Mouse (Mus musculus): Measurements from ENCODE around the gene Nkain4.

Nkain4 gene

DNA sequence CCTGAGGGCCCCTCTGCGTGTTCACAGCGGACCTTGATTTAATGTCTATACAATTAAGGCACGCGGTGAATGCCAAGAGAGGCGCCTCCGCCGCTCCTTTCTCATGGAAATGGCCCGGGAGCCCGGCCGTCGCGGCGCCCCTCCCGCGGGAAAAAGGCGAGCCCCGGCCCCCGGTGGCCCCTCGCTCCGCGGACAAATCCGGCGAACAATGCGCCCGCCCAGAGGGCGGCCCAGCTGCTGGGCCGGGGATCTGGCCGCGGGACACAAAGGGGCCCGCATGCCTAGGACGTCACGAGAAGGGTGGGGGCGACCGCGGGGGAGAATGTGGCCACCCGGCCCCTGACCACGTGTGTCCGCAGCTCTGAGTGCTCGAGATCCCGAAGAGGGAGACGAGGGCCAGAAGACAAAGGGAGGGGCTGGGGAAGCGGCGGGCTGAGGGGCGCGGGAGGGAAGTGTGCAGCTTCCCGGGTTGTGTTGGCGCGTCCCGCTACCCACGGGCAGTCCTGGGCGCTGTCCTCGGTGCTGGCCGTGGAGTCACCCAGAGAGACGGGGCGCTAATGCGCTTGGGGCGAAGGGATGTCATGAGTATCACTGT, 60.4 kb downstream of the Nkain4 start:
- DNase-seq (ENCODE audit: extremely low read depth, low read depth), result no peak

DNA sequence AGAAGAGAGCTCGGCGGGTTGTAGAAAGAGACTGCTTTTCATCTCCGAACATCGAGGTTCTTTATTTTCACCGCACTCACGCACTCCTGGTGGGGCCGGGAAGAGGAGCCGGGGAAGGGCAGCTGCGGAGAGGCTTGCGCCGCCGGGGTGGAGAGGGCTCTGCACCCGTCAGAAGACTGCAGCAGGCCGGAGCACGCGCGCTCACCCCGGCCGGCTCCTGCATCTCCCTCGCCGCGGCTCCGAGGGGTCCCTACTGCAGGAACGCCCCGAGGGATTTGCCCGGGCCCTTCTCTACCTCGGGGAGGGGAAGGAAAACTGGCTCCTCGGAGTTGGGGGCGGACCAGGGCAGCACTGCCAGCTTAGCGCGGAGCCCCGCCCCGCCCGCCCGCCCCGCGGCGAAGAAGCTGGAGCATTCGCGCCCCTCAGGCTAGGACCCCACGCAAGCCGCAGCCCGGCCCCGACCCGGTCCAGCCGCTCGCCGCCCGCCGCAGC, 60.9 kb downstream of the Nkain4 start:
- DNase-seq (ENCODE audit: extremely low read depth, low read depth), result no peak

DNA sequence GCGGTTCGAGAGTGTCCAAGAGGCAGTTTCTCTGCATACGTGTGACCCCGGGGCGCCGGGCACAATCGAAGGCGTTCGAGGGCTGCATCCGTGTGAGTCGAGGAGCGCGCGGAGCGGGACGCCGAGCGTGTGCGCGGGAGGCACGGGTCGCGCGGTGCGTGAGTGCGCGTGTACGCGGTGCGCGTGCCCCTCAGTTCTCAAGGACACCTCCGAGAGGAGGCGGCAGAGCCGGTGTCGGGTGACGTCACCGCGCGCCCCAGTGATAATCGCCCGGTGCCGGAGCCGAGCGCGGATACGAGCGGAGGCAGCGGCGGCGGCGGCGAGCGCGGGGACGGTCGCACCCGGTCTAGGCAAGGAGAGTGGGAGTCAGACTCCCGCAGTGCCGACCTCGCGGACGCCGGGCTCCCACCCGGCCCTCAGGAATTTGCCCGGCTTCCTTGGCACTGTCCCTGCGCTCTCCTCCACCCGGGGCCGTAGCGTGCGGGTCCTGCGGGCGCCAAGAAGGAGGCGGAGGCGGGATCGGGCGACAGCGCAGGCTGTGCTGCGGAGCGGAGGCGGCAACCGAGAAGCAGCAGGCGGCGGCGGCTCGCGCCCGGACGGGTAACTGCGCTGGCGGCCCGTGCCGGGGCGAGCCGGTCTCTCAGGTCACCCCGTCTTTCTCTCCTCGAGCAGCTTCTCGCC, 61.5 kb downstream of the Nkain4 start:
- DNase-seq (ENCODE audit: extremely low read depth, low read depth), result no peak

DNA sequence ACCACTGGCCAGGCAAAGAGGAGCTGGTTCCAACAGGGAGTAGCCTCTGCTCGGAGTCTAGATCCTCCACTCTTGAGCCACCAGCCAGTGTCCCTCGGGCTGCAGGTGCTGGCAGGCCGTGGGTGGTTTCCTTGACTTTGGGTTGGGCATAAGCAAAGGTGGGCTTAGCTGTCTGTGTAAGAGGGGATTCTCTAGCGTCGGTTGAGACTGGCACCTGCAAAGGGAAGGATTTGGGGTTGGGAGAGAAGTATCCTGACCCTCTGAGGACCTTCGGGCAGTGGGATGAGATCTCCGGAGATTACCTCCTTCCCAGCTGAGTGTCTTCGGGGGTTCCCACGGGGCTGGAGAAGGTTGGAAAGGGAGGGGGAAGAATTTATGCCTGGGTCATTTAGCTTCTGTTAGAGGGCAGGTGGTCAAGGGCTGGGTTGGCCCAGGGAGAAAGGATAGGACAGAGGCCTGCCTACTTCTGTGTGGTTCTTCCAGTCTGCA, 62.6 kb downstream of the Nkain4 start:
- DNase-seq (ENCODE audit: extremely low read depth, low read depth), result no peak

DNA sequence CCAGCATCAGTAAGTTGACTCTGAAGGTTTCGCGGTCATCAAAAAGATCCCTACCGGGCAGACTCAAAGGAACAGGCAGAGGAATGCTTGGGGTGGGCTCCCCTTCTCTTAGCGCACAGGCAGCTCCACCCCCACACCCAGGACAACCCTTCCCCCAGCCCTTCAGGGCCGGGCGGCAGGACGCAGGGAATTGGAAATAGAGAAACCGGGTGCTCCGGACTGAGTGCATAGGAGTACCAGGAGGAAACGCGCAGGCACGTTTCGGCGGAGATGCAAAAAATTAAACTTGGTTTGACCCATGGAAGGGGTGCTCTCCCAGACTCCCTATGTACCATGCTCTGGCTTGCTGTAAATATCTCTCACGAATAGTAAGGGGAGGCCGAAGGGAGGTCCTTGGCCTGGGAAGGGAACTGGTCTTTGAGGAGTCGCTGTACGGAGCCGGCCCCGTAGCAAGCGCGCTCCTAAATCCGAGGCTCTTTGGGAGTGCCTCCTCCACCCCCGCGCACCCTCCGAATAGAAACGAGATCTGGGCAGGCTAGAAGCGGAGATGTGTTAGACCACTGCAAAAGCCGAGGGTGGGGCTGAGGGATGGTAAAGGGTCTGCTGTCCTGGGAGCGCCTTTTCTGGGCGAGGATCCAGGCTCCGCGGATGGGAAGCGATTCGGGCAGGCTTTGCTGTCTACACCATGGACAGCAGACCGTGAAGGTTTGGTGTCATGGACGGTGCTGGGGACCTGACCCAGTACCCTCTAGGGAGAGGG, 63.2 kb downstream of the Nkain4 start:
- DNase-seq (ENCODE audit: extremely low read depth, low read depth), result no peak

DNA sequence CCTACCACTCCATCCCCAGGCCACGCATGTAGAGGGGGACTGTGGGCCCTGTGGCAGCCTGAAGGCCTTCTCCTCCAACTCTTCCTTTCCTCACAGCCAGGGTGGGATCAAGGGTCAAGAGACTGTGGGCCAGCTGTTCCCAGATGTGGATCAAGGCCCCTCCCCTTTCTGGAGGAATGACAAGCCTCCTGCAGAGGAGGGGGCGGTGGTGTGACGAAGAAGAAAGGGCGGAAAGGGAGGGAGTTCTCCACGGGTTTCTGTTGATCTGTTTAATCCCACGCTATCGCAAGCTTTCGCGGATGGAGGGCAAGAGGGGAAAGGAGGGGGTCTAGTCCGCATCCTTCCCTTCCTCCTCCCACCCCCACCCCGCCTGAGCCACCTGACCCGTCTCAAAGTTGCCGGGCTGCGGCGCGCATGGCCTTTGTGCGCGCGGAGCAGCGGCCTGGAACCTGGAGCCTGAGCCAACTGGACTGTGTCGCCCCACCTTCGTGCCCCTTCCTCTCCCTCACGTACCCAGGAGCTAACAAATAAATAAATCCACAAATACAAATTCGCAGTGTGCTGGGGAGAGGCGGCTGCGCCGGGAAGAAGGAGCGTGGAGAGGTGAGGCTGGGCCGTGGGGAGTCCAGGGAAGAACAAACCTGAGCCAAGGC, 64.0 kb downstream of the Nkain4 start:
- no peak for DNase-seq (ENCODE audit: extremely low read depth, low read depth)

DNA sequence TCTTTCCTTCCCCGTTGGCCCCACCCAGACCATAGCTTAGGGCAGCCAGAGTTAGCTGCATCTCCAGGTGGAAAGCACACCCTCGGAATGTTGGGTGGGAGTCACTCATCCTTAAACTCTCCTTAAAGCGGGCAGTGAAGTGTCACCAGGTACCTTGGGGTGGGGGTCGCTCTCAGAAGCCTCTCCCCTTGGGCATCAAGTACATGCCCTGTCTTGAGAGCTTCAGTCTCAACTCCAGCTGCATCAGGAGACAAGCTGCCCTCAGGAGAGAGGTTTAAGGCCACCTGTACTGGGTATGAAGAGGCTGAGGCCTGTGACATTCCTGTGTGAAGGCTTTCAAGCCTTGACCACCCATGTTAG, 64.6 kb downstream of the Nkain4 start:
- DNase-seq (ENCODE audit: extremely low read depth, low read depth), result no peak

DNA sequence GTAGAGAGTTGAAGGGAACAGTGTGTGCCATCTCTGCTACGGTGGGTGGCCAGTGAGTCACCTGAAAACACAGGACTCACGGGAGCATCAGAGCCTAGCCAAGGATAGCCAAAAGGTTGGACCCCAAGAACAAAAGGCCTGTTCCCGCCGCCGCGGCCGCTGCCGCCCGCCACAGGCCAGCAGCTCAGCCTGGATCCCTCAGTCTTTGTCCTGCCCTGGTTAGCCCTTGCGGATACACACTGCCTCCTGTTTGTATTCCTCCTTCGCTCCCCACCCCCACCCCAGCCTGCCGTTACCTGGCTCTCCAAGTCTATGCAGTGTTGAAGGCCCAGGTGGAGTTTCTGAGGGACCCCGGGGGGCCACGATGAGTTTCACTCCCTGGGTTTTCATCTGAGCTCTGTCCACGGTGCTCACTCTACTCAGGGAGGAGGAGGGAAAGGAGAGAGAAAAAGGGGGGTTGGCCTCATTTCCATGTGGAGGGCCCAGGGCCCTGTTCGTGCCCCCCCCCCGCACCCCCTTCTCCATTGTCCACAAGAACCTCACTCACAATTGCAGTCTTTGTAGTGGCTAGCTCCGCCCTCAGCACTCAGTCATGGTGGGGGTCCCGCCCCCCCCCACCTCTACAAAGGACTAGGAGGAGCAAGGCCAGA, 65.1 kb downstream of the Nkain4 start:
- DNase-seq (ENCODE audit: extremely low read depth, low read depth), result no peak

DNA sequence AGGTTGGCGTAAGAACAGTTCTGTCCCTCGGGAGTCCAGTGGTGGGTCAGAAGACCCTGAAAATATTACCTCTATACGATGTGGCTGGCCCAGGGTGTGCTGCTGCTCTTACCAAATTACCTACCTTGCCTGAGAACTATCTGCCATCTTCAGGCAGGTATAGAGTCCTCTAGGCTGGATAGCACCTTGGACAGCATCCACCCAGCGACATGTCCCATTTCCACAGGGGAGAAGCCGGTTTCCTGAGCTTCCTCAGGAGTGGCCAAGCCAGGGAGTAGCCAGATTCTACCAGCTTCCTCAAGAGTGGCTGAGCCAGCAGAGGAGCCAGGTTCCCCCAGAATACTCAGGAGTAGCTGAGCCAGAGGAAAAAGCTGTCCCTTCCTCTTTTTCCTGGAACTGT, 69.2 kb downstream of the Nkain4 start:
- DNase-seq (ENCODE audit: extremely low read depth, low read depth), result no peak

All from MEL-GATA-1-ER (cell line).